Mouse (Mus musculus): ENCODE results near the gene Brf1. TPM values are rescaled to one million over a fixed set of nuclear protein-coding genes. Genes with fewer than 3 reads are reported as not detected.

The Brf1 gene
- total RNA-seq, 2 experiments from 2014 or later: 51.2 to 58.9 TPM

GRCm38 (mm10) chr12:112912951-112913745, 87.4 kb downstream of the Brf1 start:
- DNase-seq (ENCODE audit: low spot score in 2 of 2): no peak

DNA sequence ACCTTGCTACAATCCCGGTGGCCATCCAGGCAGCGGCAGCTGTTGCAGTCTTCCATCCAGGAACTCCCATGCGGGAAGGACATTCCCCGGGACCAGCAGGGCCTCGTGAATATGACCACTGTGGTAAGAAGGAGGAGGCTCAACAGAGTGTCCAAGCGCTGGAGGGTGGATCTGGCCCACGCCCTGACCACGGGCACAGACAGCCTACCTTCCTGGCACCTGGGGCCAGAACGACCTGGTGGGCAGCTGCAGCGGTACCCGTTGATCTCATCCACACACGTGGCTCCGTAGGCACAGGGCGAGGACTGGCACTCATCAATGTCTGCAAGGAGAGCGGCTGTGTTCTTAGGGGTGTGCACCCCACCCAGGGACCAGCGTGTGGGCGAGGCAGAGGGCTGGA, 88.8 kb downstream of the Brf1 start:
- no peak for DNase-seq (ENCODE audit: low spot score in 2 of 2)

Small RNA genes within 50 kb of the gene (microRNA-seq; reads per million reads assigned to microRNA genes)
- gene Mir6941: 1.7 to 1.8 reads per million in 2 experiments

Other genes starting within 250 kb of the Brf1 start
- gene Pld4, start 240.0 kb downstream of the Brf1 start, total RNA-seq (2021): 10 to 100 TPM; 10.6 to 13.1 TPM
- gene Ahnak2, start 198.0 kb downstream of the Brf1 start, total RNA-seq (2021): 1 to 10 TPM; 4.9 to 7.8 TPM
- 10 to 100 TPM; 13.2 to 13.7 TPM for gene Clba1, start 191.8 kb downstream of the Brf1 start, total RNA-seq (2021)
- 1 to 10 TPM; 8.1 to 9.2 TPM for gene Cdca4, start 171.3 kb downstream of the Brf1 start, total RNA-seq (2021)
- gene Gpr132, start 132.5 kb downstream of the Brf1 start, total RNA-seq (2021): not detected
- gene Jag2, start 70.9 kb downstream of the Brf1 start, total RNA-seq (2021): 10 to 100 TPM; 45.2 to 50.8 TPM
- gene Nudt14, start 58.6 kb downstream of the Brf1 start, total RNA-seq (2021): 10 to 100 TPM in 1 of 2 experiments, 1 to 10 TPM in 1; 7.5 to 11.1 TPM
- gene Btbd6, start 24.2 kb downstream of the Brf1 start, total RNA-seq (2021): 10 to 100 TPM; 47.1 to 47.2 TPM
- gene Pacs2, start 13.8 kb upstream of the Brf1 start, total RNA-seq (2021): 100 to 1,000 TPM; 121 TPM
- gene Tex22, start 73.8 kb upstream of the Brf1 start, total RNA-seq (2021): under 1 TPM in 1 of 2 experiments, not detected in 1; 0.51 TPM
- gene Mta1, start 97.6 kb upstream of the Brf1 start, total RNA-seq (2021): 10 to 100 TPM; 84.2 to 85.2 TPM
- 100 to 1,000 TPM; 118 TPM for gene Crip2, start 139.5 kb upstream of the Brf1 start, total RNA-seq (2021)
- 10 to 100 TPM in 1 of 2 experiments, 1 to 10 TPM in 1; 9.2 to 19.5 TPM for gene Crip1, start 145.6 kb upstream of the Brf1 start, total RNA-seq (2021)
- 1 to 10 TPM; 2.3 to 2.7 TPM for gene Tedc1, start 155.7 kb upstream of the Brf1 start, total RNA-seq (2021)
- gene Tmem121, start 185.2 kb upstream of the Brf1 start, total RNA-seq (2021): 10 to 100 TPM; 23.2 to 24.0 TPM